Mouse (Mus musculus) left cerebral cortex, adult 8-10 months (tissue): ENCODE measurements at regions not wholly inside any gene's neighbourhood (a gene's known extent, or its start where the extent isn't known, plus 50 kb on each side); places are given as distances from the start of the nearest gene placed in this dataset.
A peak's percentile ranks its signal among the peaks of the same experiment; 100 is the strongest.
"Not testable (repeated sequence)": the region's sequence is repeated elsewhere in the genome, so short reads cannot be mapped to it uniquely, and the experiment has no call there.

ENCODE experiments used
- DNase-seq, 2 experiments: peaks; one replicate each; pipeline ENCODE4 v3.0.0; 2022; ENCODE audit warnings: low spot score in 2 of 2

- not testable (repeated sequence) for DNase-seq
These were observed 99.3 kb downstream of the Gm7489 start for GRCm38 (mm10) chr15:53984006-53984405.

DNA sequence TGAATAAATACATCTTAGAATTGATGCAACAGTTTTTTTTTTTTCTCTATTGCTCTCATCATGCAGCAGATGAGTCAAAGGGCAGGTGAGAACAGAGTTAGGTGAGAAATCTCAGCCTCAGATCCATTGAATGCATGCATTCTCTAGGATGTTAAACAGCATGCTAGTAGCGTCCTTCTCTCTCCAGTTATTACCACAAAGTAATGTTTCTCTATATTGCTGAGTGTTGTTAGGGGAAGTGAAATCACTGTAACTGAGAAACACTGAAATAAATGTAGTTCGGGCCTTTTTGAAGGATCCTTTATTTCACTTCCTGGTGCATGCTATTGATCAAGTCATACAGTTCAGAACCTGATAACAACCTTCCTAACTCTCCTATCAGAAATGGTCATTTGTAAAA lies 105.2 kb downstream of the Gm7489 start:
- DNase-seq = no peak

DNA sequence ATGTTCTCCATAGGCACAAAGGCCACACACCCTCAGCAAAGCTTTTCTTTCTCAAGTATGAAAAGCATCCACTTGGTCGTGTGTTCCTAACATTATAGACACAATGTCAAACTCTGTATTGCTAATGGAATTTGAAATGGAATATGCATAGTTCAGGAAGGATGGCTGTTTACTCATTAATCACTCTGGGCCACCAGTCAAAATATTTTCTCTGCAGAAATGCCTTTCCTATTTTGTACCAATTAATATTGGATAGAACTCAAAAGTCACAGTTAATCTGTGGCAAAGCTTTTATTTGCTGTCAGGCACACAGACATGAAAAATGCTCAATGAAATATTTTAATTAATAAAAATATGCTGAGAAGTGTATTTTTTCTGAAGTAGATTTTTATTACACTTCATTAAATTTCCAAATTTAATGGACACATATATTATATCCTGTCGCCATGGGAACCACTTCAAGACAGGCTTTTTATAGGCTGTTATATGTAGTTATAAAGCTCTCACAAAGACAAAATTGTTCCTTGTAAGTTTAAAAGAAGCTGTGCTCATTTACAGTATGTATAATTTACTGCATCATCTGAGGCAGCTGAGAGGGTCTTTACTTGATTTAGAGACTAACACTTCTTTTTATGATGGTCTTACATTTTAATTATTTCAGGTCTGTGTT lies 110.6 kb downstream of the Gm7489 start:
- DNase-seq = no peak

GRCm38 (mm10) chr15:53998600-53999290 lies 114.0 kb downstream of the Gm7489 start:
- DNase-seq = no peak

DNA sequence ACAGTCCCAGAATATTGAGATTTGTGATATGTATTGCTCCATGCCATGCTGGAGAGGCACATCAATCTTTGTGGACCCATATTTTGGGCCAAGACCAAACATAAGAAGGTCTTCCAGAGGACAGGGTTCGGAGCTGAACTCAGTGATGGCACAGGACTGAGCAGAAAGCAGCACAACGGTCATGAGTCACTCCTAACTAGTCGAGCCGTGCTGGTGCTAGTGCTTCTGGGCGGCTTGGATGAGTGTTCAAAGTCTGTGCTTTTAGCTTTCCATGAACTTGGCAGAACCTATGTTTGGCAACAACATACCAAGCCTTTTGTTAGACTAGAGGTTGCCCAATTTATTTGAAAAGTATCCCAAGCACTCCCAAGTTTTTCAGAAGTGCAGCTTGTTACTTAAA lies 149.1 kb downstream of the Gm7489 start:
- no peak for DNase-seq

GRCm38 (mm10) chr15:54050711-54051110 lies 166.0 kb downstream of the Gm7489 start:
- no peak for DNase-seq

DNA sequence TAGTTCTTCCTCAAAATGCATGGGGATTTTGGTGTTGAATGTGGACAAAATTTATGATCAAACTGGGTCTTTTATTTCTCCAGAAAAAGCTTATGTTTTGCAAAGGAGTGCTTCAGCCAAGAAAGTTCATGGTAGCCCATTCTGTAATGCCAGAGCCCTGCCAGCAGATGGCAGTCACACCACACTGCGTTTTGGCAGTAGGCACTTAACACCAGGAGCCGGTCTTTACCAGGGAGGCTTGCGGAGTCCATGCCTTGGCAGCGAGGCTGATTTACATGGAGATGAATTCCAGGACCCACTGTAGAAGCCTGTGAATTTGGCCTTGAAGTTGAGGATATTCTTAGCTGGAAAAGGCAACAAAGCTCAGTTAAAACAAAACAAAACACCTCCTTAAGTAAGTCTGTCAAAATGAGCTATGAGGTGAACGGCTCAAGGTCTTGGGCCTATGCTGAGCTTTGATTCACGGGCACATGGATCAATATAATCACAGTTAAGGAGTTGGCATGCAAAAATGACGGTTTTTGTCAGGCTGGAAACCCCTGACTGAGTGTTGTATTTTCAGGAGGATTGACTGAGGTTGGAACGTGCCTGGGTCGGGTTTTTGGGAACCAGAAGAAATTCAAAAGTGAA lies 185.4 kb downstream of the Gm7489 start:
- DNase-seq = peak; percentile 23 to 42

- DNase-seq = no peak
These were observed 187.0 kb downstream of the Gm7489 start for GRCm38 (mm10) chr15:54071732-54072131.

DNA sequence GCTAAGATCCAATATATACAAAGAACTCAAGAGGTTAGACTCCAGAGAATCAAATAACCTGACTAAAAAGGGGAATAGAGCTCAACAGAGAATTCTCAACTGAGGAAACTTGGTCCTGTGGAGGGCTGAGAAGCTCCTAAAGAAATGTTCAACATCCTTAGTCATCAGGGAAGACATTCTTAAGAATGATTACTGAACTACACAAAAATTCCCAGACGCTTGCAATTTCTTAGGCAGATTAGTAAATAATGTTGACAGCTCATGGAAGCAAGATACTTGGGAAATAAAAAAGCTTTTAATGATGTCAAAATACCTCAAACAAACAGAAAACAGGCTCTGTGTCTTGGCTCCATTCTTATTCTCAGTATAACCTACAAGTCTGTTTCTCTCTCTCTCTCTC lies 206.6 kb downstream of the Gm7489 start:
- no peak for DNase-seq

DNA sequence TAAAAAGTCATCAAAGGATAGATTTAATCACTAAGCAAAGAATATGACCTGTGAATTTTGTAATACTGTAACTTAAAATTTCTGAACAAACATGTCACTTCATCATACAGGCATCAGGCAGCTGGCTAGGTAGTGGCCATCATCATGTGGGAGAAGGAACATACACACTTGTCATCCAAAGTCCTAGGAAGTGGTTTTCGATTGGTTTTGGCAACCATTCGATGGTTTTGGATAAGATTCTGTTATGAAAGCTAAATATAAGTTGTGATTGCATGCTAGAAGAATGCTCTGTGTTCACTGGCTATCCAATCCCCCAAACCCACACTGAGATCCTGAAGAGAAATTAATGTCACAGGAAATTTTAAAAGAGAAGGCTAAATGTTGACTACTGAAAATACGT lies 207.7 kb downstream of the Gm7489 start:
- DNase-seq = no peak

DNA sequence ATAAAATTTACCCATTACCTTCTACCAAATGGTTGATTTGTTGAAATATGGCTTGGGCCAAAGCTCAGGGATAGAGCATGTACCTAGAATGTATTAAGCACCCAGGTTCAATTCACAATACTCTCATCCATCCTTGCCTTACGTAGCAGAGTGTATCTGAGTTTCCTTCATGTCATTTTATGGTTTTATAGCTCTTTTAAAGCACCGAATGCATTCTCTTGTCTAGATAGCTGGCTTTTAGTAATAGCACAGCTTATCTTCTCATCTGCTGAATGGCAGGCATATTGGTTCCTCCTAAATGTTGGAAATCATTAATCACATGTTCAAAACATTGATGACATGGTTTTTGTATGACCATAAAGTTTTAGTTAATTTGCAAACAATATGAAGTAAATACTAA lies 212.8 kb downstream of the Gm7489 start:
- no peak for DNase-seq

DNA sequence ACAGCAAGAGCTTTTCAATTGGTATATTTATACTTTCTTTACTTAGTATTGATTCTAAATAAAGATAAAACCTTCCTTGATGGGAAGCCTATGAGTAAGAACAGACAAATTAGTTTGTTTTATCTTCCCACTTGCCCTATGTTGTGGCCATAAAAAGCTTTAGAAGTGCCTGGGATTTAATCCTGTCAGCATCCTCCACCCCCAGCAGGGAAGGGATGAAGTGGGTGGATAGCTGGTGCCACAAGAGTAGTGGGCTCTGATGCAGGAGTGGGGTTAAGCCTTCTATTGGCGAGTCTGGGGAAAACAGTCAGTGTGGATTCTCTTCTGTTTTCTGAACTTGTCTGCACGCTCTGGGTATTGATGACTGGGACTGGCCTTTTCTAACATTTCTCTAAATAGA lies 227.7 kb downstream of the Gm7489 start:
- peak in 1 of 2 experiments; percentile 13 for DNase-seq

DNA sequence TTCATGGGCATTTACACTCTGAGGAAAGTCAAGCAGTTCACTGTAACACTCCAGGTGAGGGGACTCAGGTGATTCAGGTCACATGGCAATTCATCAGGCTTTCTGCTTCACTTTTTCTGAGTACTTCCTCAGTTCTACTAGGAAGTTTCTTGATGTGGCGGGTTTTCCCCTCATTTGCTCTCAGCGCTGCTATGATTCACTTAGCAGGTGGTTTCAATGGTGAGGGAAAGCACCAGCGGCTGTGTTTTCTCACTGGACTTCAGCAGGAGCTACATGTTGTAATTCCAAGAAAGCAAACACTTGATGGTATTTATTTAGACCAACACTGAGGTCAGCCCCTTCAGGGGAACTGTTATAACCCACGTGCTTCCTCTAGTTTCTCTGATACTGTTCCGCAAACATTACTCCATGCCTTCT lies 229.4 kb downstream of the Gm7489 start:
- DNase-seq = no peak

- no peak for DNase-seq
These were observed 233.3 kb downstream of the Gm7489 start for GRCm38 (mm10) chr15:54117967-54118538.

GRCm38 (mm10) chr15:54120456-54120855 lies 235.8 kb downstream of the Gm7489 start:
- DNase-seq = peak in 1 of 2 experiments; percentile 5

GRCm38 (mm10) chr15:54164350-54164749 lies 279.6 kb downstream of the Gm7489 start:
- DNase-seq = no peak

GRCm38 (mm10) chr15:54167842-54168361 lies 283.2 kb downstream of the Gm7489 start:
- no peak for DNase-seq

- no peak for DNase-seq
These were observed 292.5 kb downstream of the Gm7489 start for GRCm38 (mm10) chr15:54177221-54177620.

- DNase-seq = peak in 1 of 2 experiments; percentile 39
These were observed 293.1 kb downstream of the Gm7489 start for GRCm38 (mm10) chr15:54177791-54178190.
